Mouse (Mus musculus): ENCODE measurements at regions not wholly inside any gene's neighbourhood (a gene's known extent, or its start where the extent isn't known, plus 50 kb on each side); places are given as distances from the start of the nearest gene placed in this dataset.

- no peak for TF ChIP-seq POLR2A (IDR thresholded peaks at IDR 0.05; ENCODE audit: borderline replicate concordance, extremely low read depth, insufficient read depth, insufficient read length, poor library complexity, severe bottlenecking)
- TF ChIP-seq CTCF (IDR thresholded peaks at IDR 0.05; ENCODE audit: borderline replicate concordance, extremely low read depth, insufficient read depth, insufficient read length): no peak
Measured at GRCm38 (mm10) chr11:113120570-113120969, 338.5 kb downstream of the Sox9 start.

Measured in brain, embryonic 14.5 days (tissue).